Mouse (Mus musculus) kidney, postnatal 0 days (tissue): ENCODE measurements around the gene Ube2d2b. TPM values are rescaled to one million over a fixed set of nuclear protein-coding genes. Genes with fewer than 3 reads are reported as not detected.
A peak's percentile ranks its signal among the peaks of the same experiment; 100 is the strongest.

Source experiments
- ATAC-seq: fragments of 200-750 bp; cut with Nextera tagmentation; replicated peaks from 2 replicates; pipeline ENCODE4 v1.8.0; 2017; ENCODE audit warnings: low read depth, moderate number of reproducible peaks, moderate TSS enrichment, moderate library complexity; ENCODE audit not compliant: low FRiP score
- DNase-seq: peaks from one replicate; pipeline ENCODE4 v3.0.0-alpha.2; 2016; ENCODE audit warnings: low spot score
- H3K27ac ChIP-seq: fragments of 300-500 bp; sonication (generic); 2 replicates; pipeline ENCODE4 v1.5.1; 2014; ENCODE audit warnings: mild to moderate bottlenecking
- H3K27me3 ChIP-seq: fragments of 300-500 bp; sonication (generic); 2 replicates; pipeline ENCODE4 v1.6.1; 2014; ENCODE audit warnings: low read length, mixed read lengths; ENCODE audit not compliant: insufficient read depth
- H3K36me3 ChIP-seq: fragments of 300-500 bp; sonication (generic); 2 replicates; pipeline ENCODE4 v1.6.1; 2014; ENCODE audit warnings: low read length, mixed read lengths; ENCODE audit not compliant: insufficient read depth
- H3K4me1 ChIP-seq: fragments of 300-500 bp; sonication (generic); replicated peaks from 2 replicates; pipeline ENCODE4 v1.6.1; 2014; ENCODE audit warnings: antibody characterized with exemption, low read length, mixed read lengths; ENCODE audit not compliant: insufficient read depth
- H3K4me2 ChIP-seq: fragments of 300-500 bp; sonication (generic); 2 replicates; pipeline ENCODE4 v1.6.1; 2014; ENCODE audit warnings: mild to moderate bottlenecking, low read length, moderate library complexity, mixed read lengths
- H3K4me3 ChIP-seq: fragments of 300-500 bp; sonication (generic); replicated peaks from 2 replicates; pipeline ENCODE4 v1.5.1; 2014; ENCODE audit warnings: low read depth, low read length
- H3K9ac ChIP-seq: fragments of 300-500 bp; sonication (generic); 2 replicates; pipeline ENCODE4 v1.6.1; 2014; ENCODE audit warnings: low read depth, low read length
- H3K9me3 ChIP-seq: fragments of 300-500 bp; sonication (generic); replicated peaks from 2 replicates; pipeline ENCODE4 v1.6.1; 2016; ENCODE audit warnings: low read length, inconsistent platforms, mixed read lengths
- CTCF ChIP-seq: IDR thresholded peaks from 2 replicates; pipeline ENCODE4 v1.5.1; 2016; ENCODE audit warnings: antibody characterized with exemption, low read depth, mild to moderate bottlenecking, moderate library complexity
- WGBS: fragments of 180-500 bp; shearing (Covaris S2); extraction: QIAGEN DNeasy Blood & Tissue Kit; methylation state at CpG from one replicate; pipeline ENCODE4 v1.1.7; 2014; 5-methylcytosine and 5-hydroxymethylcytosine counted together
- polyA plus RNA-seq: library from polyadenylated mRNA; unstranded; fragments of >200 nt; fragmentation: Nextera tagmentation; extraction: Ambion mirVana; gene quantifications from 2 replicates; pipeline ENCODE4 v1.2.1, GENCODE M21; 2015

Gene Ube2d2b
- polyA plus RNA-seq, 1 experiment from 2014 or later: not detected

GRCm38 (mm10) chr5:107793258-107793657, 36.6 kb upstream of the Ube2d2b start:
- Histone ChIP-seq H3K27me3 (no peaks in the 10 kb centered on the region), H3K27ac (no peak overlapping the region), H3K9me3 (no peaks in the 10 kb centered on the region), H3K36me3 (peaks cover 11% of the 10 kb centered on the region), H3K9ac (no peak overlapping the region), H3K4me3 (no peak overlapping the region), H3K4me2 (no peak overlapping the region), H3K4me1 (no peaks in the 10 kb centered on the region)
- ATAC-seq (peak; percentile 65; the same call in 1 of the 2 replicates), DNase-seq (peak; percentile 31)
- 32% methylated on average over 3 of the region's 3 CpGs for WGBS
- no peak for TF ChIP-seq CTCF

GRCm38 (mm10) chr5:107793927-107794326, 36.0 kb upstream of the Ube2d2b start:
- 63% methylated on average over 2 of the region's 2 CpGs for WGBS
- peak; percentile 50 for TF ChIP-seq CTCF
- H3K9me3 ChIP-seq: no peaks in the 10 kb centered on the region
- no peaks in the 10 kb centered on the region for H3K27me3 ChIP-seq
- H3K4me3 ChIP-seq: no peak overlapping the region
- H3K36me3 ChIP-seq: peaks cover 11% of the 10 kb centered on the region
- no peak overlapping the region for H3K9ac ChIP-seq
- H3K27ac ChIP-seq: no peak overlapping the region
- peak; percentile 32 for DNase-seq
- no peak overlapping the region for H3K4me2 ChIP-seq
- H3K4me1 ChIP-seq: no peaks in the 10 kb centered on the region
- ATAC-seq: no peak

GRCm38 (mm10) chr5:107798290-107798689, 31.6 kb upstream of the Ube2d2b start:
- TF ChIP-seq CTCF: no peak
- ATAC-seq (no peak), DNase-seq (no peak)
- WGBS: 87% methylated on average over 6 of the region's 6 CpGs
- Histone ChIP-seq H3K9ac (no peak overlapping the region), H3K27ac (no peak overlapping the region), H3K36me3 (peaks cover 11% of the 10 kb centered on the region), H3K4me2 (no peak overlapping the region), H3K27me3 (no peaks in the 10 kb centered on the region), H3K9me3 (no peaks in the 10 kb centered on the region), H3K4me3 (no peak overlapping the region), H3K4me1 (no peaks in the 10 kb centered on the region)

- H3K36me3 ChIP-seq: peaks cover 5% of the 10 kb centered on the region
- 71% methylated on average over 2 of the region's 2 CpGs for WGBS
- no peak overlapping the region for H3K9ac ChIP-seq
- no peak overlapping the region for H3K27ac ChIP-seq
- no peak overlapping the region for H3K4me3 ChIP-seq
- TF ChIP-seq CTCF: no peak
- DNase-seq (no peak), ATAC-seq (no peak)
- no peak overlapping the region for H3K4me2 ChIP-seq
- no peaks in the 10 kb centered on the region for H3K4me1 ChIP-seq
- no peaks in the 10 kb centered on the region for H3K9me3 ChIP-seq
- H3K27me3 ChIP-seq: no peaks in the 10 kb centered on the region
Observed at GRCm38 (mm10) chr5:107801234-107801633, 28.7 kb upstream of the Ube2d2b start.

- H3K27ac ChIP-seq: no peak overlapping the region
- H3K36me3 ChIP-seq: no peaks in the 10 kb centered on the region
- H3K27me3 ChIP-seq: no peaks in the 10 kb centered on the region
- H3K4me3 ChIP-seq: no peak overlapping the region
- DNase-seq (no peak), ATAC-seq (no peak)
- H3K4me2 ChIP-seq: no peak overlapping the region
- no peak for TF ChIP-seq CTCF
- no peaks in the 10 kb centered on the region for H3K4me1 ChIP-seq
- H3K9me3 ChIP-seq: no peaks in the 10 kb centered on the region
- no peak overlapping the region for H3K9ac ChIP-seq
Observed at GRCm38 (mm10) chr5:107802621-107803020, 27.3 kb upstream of the Ube2d2b start.

- H3K4me2 ChIP-seq: no peak overlapping the region
- DNase-seq (peak; percentile 51), ATAC-seq (no peak)
- no peaks in the 10 kb centered on the region for H3K9me3 ChIP-seq
- no peak overlapping the region for H3K4me3 ChIP-seq
- H3K4me1 ChIP-seq: no peaks in the 10 kb centered on the region
- no peak for TF ChIP-seq CTCF
- H3K36me3 ChIP-seq: peaks cover 9% of the 10 kb centered on the region; the same call in 1 of the 2 replicates
- WGBS: 74% methylated on average over 4 of the region's 4 CpGs
- no peak overlapping the region for H3K27ac ChIP-seq
- no peak overlapping the region for H3K9ac ChIP-seq
- H3K27me3 ChIP-seq: no peaks in the 10 kb centered on the region
Observed at GRCm38 (mm10) chr5:107807496-107807895, 22.4 kb upstream of the Ube2d2b start.

- WGBS: 83% methylated on average over 2 of the region's 2 CpGs
- Histone ChIP-seq H3K9me3 (no peaks in the 10 kb centered on the region), H3K4me3 (no peak overlapping the region), H3K27ac (no peak overlapping the region), H3K4me2 (no peak overlapping the region), H3K4me1 (no peaks in the 10 kb centered on the region), H3K9ac (no peak overlapping the region), H3K36me3 (peaks cover 16% of the 10 kb centered on the region; the same call in 1 of the 2 replicates), H3K27me3 (no peaks in the 10 kb centered on the region)
- no peak for TF ChIP-seq CTCF
- ATAC-seq (no peak), DNase-seq (no peak)
Observed at GRCm38 (mm10) chr5:107814651-107815050, 15.2 kb upstream of the Ube2d2b start.
